Mouse (Mus musculus): ENCODE data around the gene Tuba1b. TPM values are rescaled to one million over a fixed set of nuclear protein-coding genes. Genes with fewer than 3 reads are reported as not detected.
A peak's percentile ranks its signal among the peaks of the same experiment; 100 is the strongest.

The Tuba1b gene
- polyA plus RNA-seq, 1 experiment from 2014 or later = 1,138 TPM

DNA sequence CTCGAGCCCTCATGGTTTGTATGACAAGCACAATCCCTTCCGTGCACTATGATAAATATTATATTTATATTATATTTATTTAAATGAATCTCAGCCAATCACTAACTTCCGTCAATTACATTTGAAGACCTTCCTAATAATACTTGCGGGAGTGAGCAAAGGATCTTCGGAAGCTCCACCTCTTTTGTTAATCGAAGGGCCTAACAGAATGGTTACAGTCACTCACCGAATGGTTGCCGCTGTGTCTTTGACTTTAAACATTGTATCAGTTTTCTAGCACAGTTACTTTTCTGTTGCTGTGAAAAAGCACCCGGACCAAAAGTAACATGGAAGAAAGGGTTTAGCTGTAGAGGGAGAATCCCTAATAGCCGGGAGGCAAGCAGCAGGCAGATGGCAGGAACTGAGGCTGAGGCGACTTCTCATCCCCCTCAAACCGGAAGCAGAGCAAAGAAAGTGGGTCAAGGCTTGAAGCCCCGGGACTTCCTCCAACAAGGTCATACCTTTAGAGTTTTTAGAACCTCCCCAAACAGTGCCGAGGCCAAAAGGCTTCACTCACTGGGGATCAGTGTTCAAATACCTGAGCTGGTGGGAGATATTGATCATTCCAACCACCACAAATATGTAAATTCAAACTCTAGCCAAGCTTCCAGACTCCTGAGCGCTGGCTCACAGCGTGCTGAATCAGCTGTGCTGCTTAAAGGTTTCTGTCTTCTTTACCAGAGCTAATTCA, 35.2 kb upstream of the Tuba1b start:
- Histone ChIP-seq H3K36me3 (no peaks in the 10 kb centered on the region), H3K4me1 (peaks cover 44% of the 10 kb centered on the region), H3K4me2 (replicated peaks) (peak overlapping the region; percentile 33), H3K4me3 (peak overlapping the region; percentile 3; the same call in 1 of the 2 replicates), H3K9me3 (no peaks in the 10 kb centered on the region), H3K27me3 (no peaks in the 10 kb centered on the region), H3K27ac (replicated peaks) (peak overlapping the region; percentile 95), H3K9ac (replicated peaks) (peak overlapping the region; percentile 40)
- 3% methylated on average over 16 of the region's 16 CpGs for WGBS
- ATAC-seq (replicated peaks) = no peak

DNA sequence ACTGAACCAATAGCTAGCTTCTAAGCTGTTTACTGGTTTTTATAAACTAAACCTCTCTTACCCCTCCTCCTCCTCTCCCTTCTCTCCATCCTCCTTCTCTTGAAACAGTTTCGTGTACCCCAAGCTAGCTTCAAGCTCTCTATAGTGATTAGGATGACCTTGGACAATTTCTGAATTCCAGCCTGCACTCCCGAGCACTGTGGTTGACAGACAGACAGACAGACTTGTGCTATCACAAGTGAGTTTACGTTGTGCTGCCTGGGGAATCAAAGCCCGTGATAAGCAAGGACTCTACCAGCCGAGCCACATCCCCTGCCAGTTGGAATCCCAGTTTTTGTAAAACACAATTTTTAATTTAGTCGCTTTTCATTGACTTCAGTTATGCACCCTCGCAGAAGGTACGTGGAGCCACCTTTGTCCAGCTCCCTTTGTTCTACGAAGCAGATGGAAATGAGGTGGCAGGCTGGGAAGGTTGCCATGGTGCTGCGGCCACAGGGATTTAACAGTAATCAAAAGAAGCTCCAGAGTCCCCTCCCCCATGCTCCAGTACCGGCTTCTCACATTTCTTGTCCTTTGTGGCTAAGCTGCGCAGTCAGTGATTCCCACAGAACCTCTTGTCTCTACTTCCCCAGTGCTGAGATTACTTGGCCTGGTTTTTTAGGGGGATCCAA, 34.5 kb upstream of the Tuba1b start:
- 2% methylated on average over 12 of the region's 12 CpGs for WGBS
- Histone ChIP-seq H3K27me3 (no peaks in the 10 kb centered on the region), H3K27ac (replicated peaks) (peak overlapping the region; percentile 95), H3K4me3 (0 out of 2 replicates have a peak overlapping the region, but pooled peaks have one; percentile 3), H3K4me2 (replicated peaks) (peak overlapping the region; percentile 33), H3K36me3 (no peaks in the 10 kb centered on the region), H3K9ac (replicated peaks) (peak overlapping the region; percentile 40), H3K9me3 (no peaks in the 10 kb centered on the region), H3K4me1 (peaks cover 44% of the 10 kb centered on the region)
- ATAC-seq (replicated peaks) = peak; percentile 76

DNA sequence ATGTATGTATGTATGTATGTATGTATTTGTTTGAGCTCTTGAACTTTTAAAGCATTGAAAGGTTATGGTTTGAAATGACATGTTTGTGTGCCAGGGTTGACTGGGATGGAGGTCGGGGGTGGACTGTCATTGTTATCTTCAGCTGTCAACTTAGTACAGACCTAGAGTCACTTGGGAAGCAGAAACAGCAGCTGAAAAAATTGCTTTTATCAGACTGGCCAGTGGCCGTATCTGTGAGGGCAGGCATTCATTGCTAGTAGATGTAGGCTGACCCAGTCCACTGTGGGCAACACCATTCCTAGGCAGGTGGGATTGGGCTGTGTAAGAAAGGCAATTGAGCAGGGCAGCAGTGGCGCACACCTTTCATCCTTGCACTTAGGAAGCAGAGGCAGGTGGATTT, 25.2 kb upstream of the Tuba1b start:
- peaks cover 9% of the 10 kb centered on the region; the same call in 1 of the 2 replicates for H3K4me1 ChIP-seq
- no peaks in the 10 kb centered on the region for H3K27me3 ChIP-seq
- ATAC-seq (replicated peaks) = no peak
- no peak overlapping the region for H3K9ac ChIP-seq (replicated peaks)
- no peaks in the 10 kb centered on the region for H3K36me3 ChIP-seq
- H3K4me2 ChIP-seq (replicated peaks) = no peak overlapping the region
- WGBS = 92% methylated on average over 3 of the region's 3 CpGs
- H3K9me3 ChIP-seq = no peaks in the 10 kb centered on the region
- H3K4me3 ChIP-seq = no peak overlapping the region
- no peak overlapping the region for H3K27ac ChIP-seq (replicated peaks)

DNA sequence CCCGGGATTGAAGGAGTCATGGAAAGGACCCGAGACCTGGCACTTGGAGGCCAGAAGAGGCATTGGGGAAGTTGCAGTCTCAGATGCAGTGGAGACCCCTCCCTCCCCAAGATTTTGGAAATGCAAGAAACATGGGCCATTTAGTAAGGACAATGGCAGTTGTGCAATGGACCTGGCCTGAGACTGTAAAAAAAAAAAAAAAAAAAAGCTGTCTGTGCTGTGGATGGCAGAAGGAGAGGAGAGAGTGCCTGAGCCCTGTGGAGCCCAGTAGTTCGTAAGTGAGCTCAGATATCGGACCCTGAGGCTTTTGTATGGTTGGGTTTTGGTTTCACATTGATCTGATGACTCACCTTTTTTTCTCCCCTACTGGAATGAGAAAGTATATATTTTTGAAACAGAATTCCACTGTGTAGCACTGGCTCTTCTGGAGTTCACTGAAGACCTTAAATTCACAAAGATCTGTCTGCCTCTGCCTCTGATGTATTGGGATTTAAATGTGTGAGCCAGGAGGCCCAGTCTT, 24.6 kb upstream of the Tuba1b start:
- no peak for ATAC-seq (replicated peaks)
- no peak overlapping the region for H3K4me2 ChIP-seq (replicated peaks)
- peaks cover 9% of the 10 kb centered on the region; the same call in 1 of the 2 replicates for H3K4me1 ChIP-seq
- H3K9ac ChIP-seq (replicated peaks) = no peak overlapping the region
- H3K9me3 ChIP-seq = no peaks in the 10 kb centered on the region
- no peak overlapping the region for H3K4me3 ChIP-seq
- H3K36me3 ChIP-seq = no peaks in the 10 kb centered on the region
- 89% methylated on average over 4 of the region's 4 CpGs for WGBS
- H3K27ac ChIP-seq (replicated peaks) = no peak overlapping the region
- H3K27me3 ChIP-seq = no peaks in the 10 kb centered on the region

DNA sequence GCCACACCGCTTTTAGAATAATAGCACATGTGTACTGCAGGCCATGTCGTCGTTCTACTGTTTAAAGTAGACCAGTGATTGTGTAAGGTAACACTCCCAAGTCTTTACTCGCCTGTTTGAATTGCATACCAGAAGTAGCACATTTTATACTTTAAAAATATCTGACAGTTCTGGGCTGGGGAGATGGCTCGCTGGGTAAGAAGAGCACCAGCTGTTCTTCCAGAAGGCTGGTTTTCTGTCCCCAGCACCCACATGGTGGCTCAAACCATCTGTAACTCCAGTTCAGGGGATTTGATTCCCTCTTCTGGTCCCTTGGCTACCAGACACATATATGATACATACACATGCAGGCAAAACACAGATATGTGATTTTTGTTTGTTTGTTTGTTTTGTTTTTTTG, 23.1 kb upstream of the Tuba1b start:
- Histone ChIP-seq H3K9ac (replicated peaks) (no peak overlapping the region), H3K4me2 (replicated peaks) (no peak overlapping the region), H3K4me3 (no peak overlapping the region), H3K9me3 (no peaks in the 10 kb centered on the region), H3K4me1 (peaks cover 9% of the 10 kb centered on the region; the same call in 1 of the 2 replicates), H3K27me3 (no peaks in the 10 kb centered on the region), H3K27ac (replicated peaks) (peak overlapping the region; percentile 31; the same call in 1 of the 2 replicates), H3K36me3 (no peaks in the 10 kb centered on the region)
- WGBS = 85% methylated on average over 5 of the region's 5 CpGs
- ATAC-seq (replicated peaks) = no peak

DNA sequence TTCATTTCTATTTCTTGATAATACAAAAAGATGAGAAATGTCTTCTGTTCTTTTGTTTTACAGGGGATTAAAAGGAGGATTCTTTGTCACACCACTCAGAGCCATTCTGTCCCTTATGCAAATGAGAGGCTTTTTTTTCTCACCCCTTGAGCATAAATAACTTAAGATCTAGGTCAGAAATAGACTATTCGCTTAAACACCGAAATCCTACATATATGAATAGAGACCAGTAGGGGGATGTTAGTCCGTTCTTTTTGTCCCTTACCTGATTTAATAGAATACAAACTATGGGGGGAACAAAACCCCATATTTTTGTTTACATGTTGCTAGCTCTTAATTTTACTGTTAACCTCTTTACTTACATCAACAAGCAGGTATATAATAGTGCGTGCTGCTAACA, 21.6 kb upstream of the Tuba1b start:
- peaks cover 9% of the 10 kb centered on the region; the same call in 1 of the 2 replicates for H3K4me1 ChIP-seq
- peak overlapping the region; percentile 100; the same call in 1 of the 2 replicates for H3K9ac ChIP-seq (replicated peaks)
- peak overlapping the region; percentile 98 for H3K27ac ChIP-seq (replicated peaks)
- H3K27me3 ChIP-seq = no peaks in the 10 kb centered on the region
- peak overlapping the region; percentile 70 for H3K4me2 ChIP-seq (replicated peaks)
- WGBS = 46% methylated on average over 4 of the region's 4 CpGs
- peak overlapping the region; percentile 98; the same call in 1 of the 2 replicates for H3K4me3 ChIP-seq
- no peaks in the 10 kb centered on the region for H3K9me3 ChIP-seq
- no peak for ATAC-seq (replicated peaks)
- H3K36me3 ChIP-seq = peaks cover 2% of the 10 kb centered on the region; the same call in 1 of the 2 replicates

DNA sequence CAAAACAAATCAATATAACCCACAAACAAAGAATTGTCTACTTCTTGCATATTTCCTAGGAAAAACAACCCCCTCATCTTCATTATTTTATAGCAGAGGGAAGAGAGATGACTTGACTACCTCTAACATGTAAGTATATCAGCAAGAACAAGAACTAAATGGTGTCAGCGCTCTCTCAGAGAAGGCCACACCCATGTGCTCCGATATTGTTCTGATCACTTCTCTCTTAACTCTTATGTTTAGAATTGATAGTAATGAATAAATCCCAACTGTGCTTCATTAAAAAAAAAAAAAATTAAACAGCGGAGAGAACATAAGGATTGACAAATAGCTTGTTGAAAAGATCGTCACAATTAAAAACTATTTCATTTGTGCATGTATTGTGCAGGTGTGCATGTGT, 21.0 kb upstream of the Tuba1b start:
- H3K9me3 ChIP-seq = no peaks in the 10 kb centered on the region
- H3K9ac ChIP-seq (replicated peaks) = peak overlapping the region; percentile 100
- peak overlapping the region; percentile 98 for H3K4me3 ChIP-seq
- WGBS = 43% methylated on average over 4 of the region's 4 CpGs
- peak overlapping the region; percentile 98 for H3K27ac ChIP-seq (replicated peaks)
- H3K27me3 ChIP-seq = no peaks in the 10 kb centered on the region
- peaks cover 9% of the 10 kb centered on the region; the same call in 1 of the 2 replicates for H3K4me1 ChIP-seq
- H3K36me3 ChIP-seq = peaks cover 3% of the 10 kb centered on the region; the same call in 1 of the 2 replicates
- no peak for ATAC-seq (replicated peaks)
- peak overlapping the region; percentile 70 for H3K4me2 ChIP-seq (replicated peaks)

DNA sequence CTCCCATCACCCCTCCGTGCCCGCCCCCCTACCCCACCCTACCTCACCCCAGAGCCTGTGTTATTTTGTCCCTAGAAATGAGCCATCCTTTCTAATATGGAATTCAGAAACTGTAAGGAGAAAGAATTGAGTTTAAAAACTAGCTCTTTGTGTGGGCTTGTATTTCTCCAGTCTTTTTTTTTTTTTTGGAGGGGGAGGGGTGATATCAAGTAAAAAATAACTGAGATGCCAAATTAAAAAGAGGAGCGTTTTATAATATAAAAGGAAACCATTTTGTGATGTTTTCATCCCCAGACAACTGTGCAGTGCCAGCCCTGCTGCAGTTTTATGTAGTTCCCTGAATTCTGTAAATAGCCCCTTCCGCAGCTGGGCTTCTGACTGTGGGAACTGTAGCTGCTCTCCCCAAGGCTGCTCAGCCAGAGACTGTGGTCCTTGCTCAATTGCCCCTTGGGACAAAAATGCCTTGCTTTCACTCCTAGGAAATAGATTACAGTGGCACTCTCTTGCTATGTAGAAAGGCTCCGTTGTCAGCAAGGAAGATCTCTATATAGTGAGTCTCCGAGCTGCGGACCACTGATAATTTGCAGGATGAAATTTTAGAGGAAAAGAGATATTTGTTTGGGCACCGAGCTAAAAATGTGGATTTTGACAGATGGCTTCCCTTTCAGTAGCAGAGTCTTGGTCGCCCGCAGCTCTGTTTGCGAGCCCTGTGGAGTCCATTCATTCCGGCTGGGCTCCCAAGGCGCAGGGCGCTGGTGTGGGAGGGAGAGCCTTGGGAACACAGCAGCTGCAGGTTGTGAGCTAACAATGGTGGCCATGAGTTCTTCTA, 20.3 kb upstream of the Tuba1b start:
- no peak for ATAC-seq (replicated peaks)
- WGBS = 2% methylated on average over 14 of the region's 14 CpGs
- H3K4me3 ChIP-seq = peak overlapping the region; percentile 98

DNA sequence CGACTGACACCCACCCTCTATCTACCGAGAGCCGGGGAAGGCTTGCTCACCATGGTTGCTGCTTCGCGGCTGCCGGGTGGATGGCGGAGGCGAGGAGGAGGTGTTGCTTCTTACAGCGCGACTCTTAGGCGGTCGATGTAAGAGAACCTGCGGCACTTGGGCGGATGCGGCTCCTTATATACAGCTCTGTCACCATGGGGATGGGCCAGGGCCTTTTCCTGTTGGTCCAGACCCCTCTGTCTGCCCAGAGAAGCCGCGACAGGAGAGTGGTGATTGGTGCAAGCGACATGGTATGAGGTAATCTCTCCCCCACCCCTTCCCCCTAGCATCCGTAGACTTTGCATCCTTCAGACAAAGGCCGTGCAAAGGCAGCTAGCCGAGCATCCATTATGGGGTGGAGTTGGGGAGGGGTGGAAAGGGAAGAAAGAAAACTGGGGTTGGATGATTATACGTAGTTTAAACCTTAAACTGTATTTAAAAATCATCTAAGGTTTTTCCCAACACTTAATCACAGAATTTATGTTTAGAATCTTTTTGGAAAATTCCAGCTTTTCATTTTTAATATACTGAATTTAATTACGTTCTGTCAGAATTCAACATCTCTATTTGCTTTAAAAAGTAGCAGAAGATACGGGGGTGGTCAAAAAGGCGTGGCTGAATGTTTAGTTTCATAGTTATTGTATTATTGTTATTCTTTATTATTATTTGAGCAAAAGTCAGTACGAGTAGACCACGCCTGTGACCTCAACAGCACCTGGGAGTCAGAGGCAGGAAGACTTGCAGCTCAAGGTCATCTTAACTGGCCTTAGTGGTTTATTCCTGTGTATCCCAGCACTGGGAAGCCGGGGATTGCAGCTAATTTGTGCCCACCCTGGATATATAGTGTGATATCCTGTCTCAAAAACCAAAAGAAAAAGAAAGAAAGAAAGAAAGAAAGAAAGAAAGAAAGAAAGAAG, 19.3 kb upstream of the Tuba1b start, which contains the start of the genes Gm49450 and Tuba1a:
TSS of gene Gm49450 (minus strand) at position 151 of the 956 bp plus-strand sequence.
TSS of gene Tuba1a (minus strand) at position 303 of the 956 bp plus-strand sequence.
- Histone ChIP-seq H3K27ac (replicated peaks) (peak within 1 kb of the TSS; percentile 98), H3K4me2 (replicated peaks) (peak within 1 kb of the TSS; percentile 70), H3K4me1 (peaks cover 18% of the 10 kb centered on the region), H3K9me3 (no peaks in the 10 kb centered on the region), H3K4me3 (peak within 1 kb of the TSS; percentile 98), H3K36me3 (peaks cover 15% of the 10 kb centered on the region), H3K9ac (replicated peaks) (peak within 1 kb of the TSS; percentile 100), H3K27me3 (no peaks in the 10 kb centered on the region)
- peak; percentile 98 for ATAC-seq (replicated peaks)
- 1% methylated on average over 28 of the region's 28 CpGs for WGBS

More for the DNA sequence above, 20.3 kb upstream of the Tuba1b start:
- Histone ChIP-seq H3K4me2 (replicated peaks) (peak overlapping the region; percentile 70), H3K9me3 (no peaks in the 10 kb centered on the region), H3K36me3 (peaks cover 5% of the 10 kb centered on the region), H3K9ac (replicated peaks) (peak overlapping the region; percentile 100), H3K27ac (replicated peaks) (peak overlapping the region; percentile 98), H3K4me1 (peaks cover 10% of the 10 kb centered on the region), H3K27me3 (no peaks in the 10 kb centered on the region)

DNA sequence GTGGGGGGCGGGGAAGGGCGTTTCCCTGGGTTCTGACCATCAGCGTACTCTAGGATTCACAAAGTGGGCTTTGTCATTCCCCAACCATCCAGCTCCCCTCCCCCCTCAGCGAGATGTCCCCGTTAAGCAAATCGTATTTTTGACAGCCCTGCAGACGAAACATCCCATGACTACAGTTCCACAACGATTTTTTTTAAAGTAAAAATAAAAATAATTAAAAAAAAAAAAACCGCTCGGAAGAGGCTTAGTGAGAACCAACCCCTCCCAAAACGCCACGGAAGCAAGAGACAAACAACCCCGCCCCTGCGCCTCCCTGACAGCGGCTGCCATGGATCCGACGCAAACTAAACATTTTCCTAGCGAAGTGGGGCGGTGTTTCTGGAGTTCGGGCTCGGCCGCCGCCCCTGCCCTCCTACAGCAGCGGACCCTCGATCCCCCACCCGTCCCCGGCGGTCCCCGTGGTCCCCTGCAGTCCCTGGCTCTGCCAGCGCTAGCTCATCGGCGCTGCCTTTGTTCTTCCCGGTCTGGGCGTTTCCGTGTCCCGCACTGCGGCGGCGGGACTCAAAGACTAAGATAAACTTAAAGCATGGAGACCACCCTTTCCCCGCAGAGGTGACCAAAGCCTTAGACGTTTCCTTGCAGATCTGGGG, 18.5 kb upstream of the Tuba1b start:
- Histone ChIP-seq H3K27me3 (no peaks in the 10 kb centered on the region), H3K4me3 (peak overlapping the region; percentile 98), H3K36me3 (peaks cover 15% of the 10 kb centered on the region), H3K4me1 (peaks cover 25% of the 10 kb centered on the region), H3K4me2 (replicated peaks) (peak overlapping the region; percentile 70), H3K27ac (replicated peaks) (peak overlapping the region; percentile 98), H3K9me3 (no peaks in the 10 kb centered on the region), H3K9ac (replicated peaks) (peak overlapping the region; percentile 100)
- under 1% methylated on average over 41 of the region's 41 CpGs for WGBS
- peak; percentile 38 for ATAC-seq (replicated peaks)
